Comparison of ENCODE assay signal across 9 mouse cellular contexts in the genomic region with DNA sequence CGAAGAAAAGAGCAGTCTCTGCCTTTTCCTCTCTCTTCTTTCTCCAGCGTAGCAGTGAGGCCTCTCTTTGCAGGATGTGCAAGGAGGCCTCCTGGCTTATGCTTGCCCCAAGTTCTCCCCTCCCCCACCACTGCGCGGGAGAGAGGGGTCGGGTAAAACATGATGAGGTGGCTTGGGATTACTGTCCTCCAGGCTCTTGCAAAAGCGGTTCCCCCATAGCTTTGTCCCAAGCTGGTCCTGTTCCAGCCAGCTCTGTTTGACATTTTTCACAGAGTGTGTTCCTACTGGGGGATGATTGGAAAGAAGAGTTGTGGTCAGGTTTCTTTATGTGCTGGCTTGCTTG.
DNase-seq lines count a peak whose midpoint lies in the region; ATAC-seq and TF ChIP-seq lines count a peak whose summit lies in the region.
"Had no signal": no experiment of that assay in that cellular context is flagged by ENCODE, and none has a peak within 500 bp of the region (broad histone marks: within the 10 kb centered on the region; RNA-seq: fewer than 3 reads in every experiment).

No protein-coding gene starts in this region.

- no peak overlapping the region for H3K9ac ChIP-seq in intestine, embryonic 15.5 days
- no peak overlapping the region for H3K9ac ChIP-seq in intestine, postnatal 0 days (ENCODE audit: low read depth, low read length)
- H3K9ac ChIP-seq in hindbrain, embryonic 13.5 days: peak overlapping the region; percentile 49; the same call in 1 of the 2 replicates
- no peak overlapping the region for H3K9ac ChIP-seq in midbrain, embryonic 14.5 days (replicated peaks; ENCODE audit: low read length)

- H3K4me2 ChIP-seq in intestine, embryonic 15.5 days (replicated peaks): no peak overlapping the region
- H3K4me2 ChIP-seq in intestine, postnatal 0 days (replicated peaks; ENCODE audit: low read depth): no peak overlapping the region
- H3K4me2 ChIP-seq in hindbrain, embryonic 13.5 days: peak overlapping the region; percentile 17
- peak overlapping the region; percentile 11; the same call in 1 of the 2 replicates for H3K4me2 ChIP-seq in midbrain, embryonic 14.5 days (ENCODE audit: low read length)

- ATAC-seq in intestine, embryonic 15.5 days: no peak
- no peak for ATAC-seq in intestine, postnatal 0 days
- ATAC-seq in hindbrain, embryonic 13.5 days (ENCODE audit: low FRiP score): peak; percentile 66
- 0 out of 2 replicates have a peak, but pooled peaks have one; percentile 27 for ATAC-seq in midbrain, embryonic 14.5 days (ENCODE audit: low FRiP score, low TSS enrichment)
- ATAC-seq: CD4-positive, CD25-positive, alpha-beta regulatory T cell, adult 4 months had no signal

- 0 out of 2 replicates have a peak overlapping the region, but pooled peaks have one; percentile 11 for H3K27ac ChIP-seq in intestine, embryonic 15.5 days
- H3K27ac ChIP-seq in intestine, postnatal 0 days (ENCODE audit: low read depth, low read length): no peak overlapping the region
- H3K27ac ChIP-seq in hindbrain, embryonic 13.5 days: peak overlapping the region; percentile 90
- peak overlapping the region; percentile 83 for H3K27ac ChIP-seq in midbrain, embryonic 14.5 days (replicated peaks; ENCODE audit: low read depth, low read length)

- no peaks in the 10 kb centered on the region for H3K27me3 ChIP-seq in intestine, embryonic 15.5 days (replicated peaks)
- H3K27me3 ChIP-seq in intestine, postnatal 0 days (replicated peaks; ENCODE audit: control insufficient read depth, insufficient read depth, low read length): no peaks in the 10 kb centered on the region
- no peaks in the 10 kb centered on the region for H3K27me3 ChIP-seq in hindbrain, embryonic 13.5 days
- H3K27me3 ChIP-seq in midbrain, embryonic 14.5 days (ENCODE audit: control insufficient read depth, insufficient read depth, low read length): no peaks in the 10 kb centered on the region

- H3K4me3 ChIP-seq in intestine, embryonic 15.5 days (replicated peaks): no peak overlapping the region
- H3K4me3 ChIP-seq in intestine, postnatal 0 days (ENCODE audit: low read depth, low read length): no peak overlapping the region
- no peak overlapping the region for H3K4me3 ChIP-seq in hindbrain, embryonic 13.5 days
- H3K4me3 ChIP-seq in midbrain, embryonic 14.5 days (replicated peaks; ENCODE audit: low read depth, low read length): no peak overlapping the region

- H3K4me1 ChIP-seq in intestine, embryonic 15.5 days (replicated peaks): no peaks in the 10 kb centered on the region
- H3K4me1 ChIP-seq in intestine, postnatal 0 days (replicated peaks; ENCODE audit: control insufficient read depth, insufficient read depth, low read length): no peaks in the 10 kb centered on the region
- peaks cover 33% of the 10 kb centered on the region for H3K4me1 ChIP-seq in hindbrain, embryonic 13.5 days (replicated peaks)
- H3K4me1 ChIP-seq in midbrain, embryonic 14.5 days (ENCODE audit: control insufficient read depth, insufficient read depth, low read length): peaks cover 18% of the 10 kb centered on the region

- peak; percentile 34 for DNase-seq in ZHBTc4 (ENCODE audit: low read depth, low spot score)
- DNase-seq in midbrain, embryonic 14.5 days: no peak
- DNase-seq in spleen, postnatal 4 days (ENCODE audit: low spot score in 2 of 2): no peak
- no peak for DNase-seq in left cerebral cortex, adult 18-20 months (ENCODE audit: low spot score in 2 of 2)
- DNase-seq in thymus, postnatal 10 days (ENCODE audit: low spot score in 2 of 2): no peak

- no peak for TF ChIP-seq CTCF in intestine, postnatal 0 days (IDR thresholded peaks at IDR 0.05; ENCODE audit: low read depth)

- no peaks in the 10 kb centered on the region for H3K36me3 ChIP-seq in intestine, embryonic 15.5 days
- no peaks in the 10 kb centered on the region for H3K36me3 ChIP-seq in intestine, postnatal 0 days (ENCODE audit: control insufficient read depth, insufficient read depth)
- peaks cover 11% of the 10 kb centered on the region for H3K36me3 ChIP-seq in hindbrain, embryonic 13.5 days
- H3K36me3 ChIP-seq in midbrain, embryonic 14.5 days (ENCODE audit: control insufficient read depth, insufficient read depth, low read length): no peaks in the 10 kb centered on the region

- 48% methylated on average over 6 of the region's 6 CpGs for WGBS in intestine, embryonic 15.5 days
- 67% methylated on average over 6 of the region's 6 CpGs for WGBS in intestine, postnatal 0 days
- 14% methylated on average over 6 of the region's 6 CpGs for whole genome bisulfite sequencing in hindbrain, embryonic 13.5 days
- WGBS in midbrain, embryonic 14.5 days: 15% methylated on average over 6 of the region's 6 CpGs

- H3K9me3 ChIP-seq in intestine, embryonic 15.5 days: 0 out of 2 replicates have a peak, but pooled peaks cover 6% of the 10 kb centered on the region
- peaks cover 7% of the 10 kb centered on the region; the same call in 1 of the 2 replicates for H3K9me3 ChIP-seq in intestine, postnatal 0 days (ENCODE audit: control insufficient read depth)
- H3K9me3 ChIP-seq in hindbrain, embryonic 13.5 days: no peaks in the 10 kb centered on the region
- H3K9me3 ChIP-seq in midbrain, embryonic 14.5 days (ENCODE audit: control insufficient read depth, low read length): no peaks in the 10 kb centered on the region

Comparison
In these comparisons a context has a peak if more than half of its experiments do, and no peak if none do; other contexts are left out.
1. ATAC-seq: peak in hindbrain, embryonic 13.5 days (single experiment) and midbrain, embryonic 14.5 days (single experiment); none in intestine, embryonic 15.5 days (single experiment) and intestine, postnatal 0 days (single experiment).
2. H3K4me2 ChIP-seq: peak in hindbrain, embryonic 13.5 days (single experiment) and midbrain, embryonic 14.5 days (single experiment); none in intestine, embryonic 15.5 days (single experiment) and intestine, postnatal 0 days (single experiment).